Mouse (Mus musculus) ovary, adult 2 months (tissue): Measurements from ENCODE around the gene Celf3. TPM values are rescaled to one million over a fixed set of nuclear protein-coding genes. Genes with fewer than 3 reads are reported as not detected.

Experiments
- polyA plus RNA-seq: library from polyadenylated mRNA; depleted of rRNA; stranded (reverse); fragments of >200 nt; gene quantifications from 2 replicates; pipeline ENCODE4 v1.2.3, GENCODE M21; 2012; rRNA removed

Gene Celf3
- 3.1 and 4.7 TPM in 2 replicates for polyA plus RNA-seq

GRCm38 (mm10) chr3:94477981-94478422 is at the start of gene Celf3:
Gene Celf3, plus strand, starts transcription at chr3:94478295.

DNA sequence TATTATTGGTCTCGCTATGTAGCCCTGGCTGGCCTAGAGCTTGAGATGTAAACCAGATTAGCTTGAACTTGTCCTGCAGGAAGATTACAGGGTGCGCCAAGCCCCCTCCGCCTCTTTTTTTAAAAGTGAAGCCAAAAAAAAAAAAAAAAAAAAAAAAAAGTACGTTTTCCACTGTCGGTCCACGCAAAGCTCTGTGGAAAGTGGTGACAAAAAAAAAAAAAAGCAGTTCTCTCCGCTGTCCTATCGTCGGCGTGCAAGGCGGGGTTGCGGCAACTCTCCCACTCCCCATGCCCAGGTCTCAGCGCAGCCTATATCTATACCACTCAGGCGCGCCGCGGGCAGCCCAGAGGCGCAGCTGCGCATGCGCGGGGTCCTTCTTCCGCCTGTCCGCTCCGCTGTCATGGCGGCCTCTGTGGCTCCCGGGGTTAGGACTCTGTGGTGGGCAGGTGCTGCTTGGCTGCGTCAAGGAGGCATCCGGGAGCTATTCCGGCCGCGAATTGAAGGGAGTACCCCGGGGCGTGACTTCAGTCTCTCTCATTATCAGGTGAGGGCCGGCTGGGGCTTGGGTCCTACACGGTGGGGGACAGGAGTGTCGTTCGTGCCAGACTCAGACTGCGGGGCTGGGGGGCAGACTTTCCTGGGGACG is 35.0 kb upstream of the Celf3 start, which contains the start of gene Mrpl9:
TSS of gene Mrpl9 (plus strand) at position 368 of the 646 bp plus-strand sequence.

DNA sequence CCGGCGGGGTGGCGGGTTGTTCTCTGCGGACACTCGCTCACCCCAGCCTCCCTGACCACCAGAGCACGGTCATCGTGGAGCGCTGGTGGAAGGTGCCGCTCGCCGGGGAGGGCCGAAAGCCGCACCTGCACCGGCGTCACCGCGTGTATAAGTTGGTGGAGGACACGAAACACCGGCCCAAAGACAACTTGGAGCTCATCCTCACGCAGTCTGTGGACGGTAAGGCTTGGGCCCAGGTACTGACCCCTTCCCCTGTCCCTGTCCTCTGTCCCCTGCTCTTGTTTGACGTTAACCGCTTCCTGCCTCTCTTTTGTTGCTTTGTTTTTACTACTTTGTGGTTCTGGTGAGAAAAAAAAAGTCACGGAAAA is 34.5 kb upstream of the Celf3 start, which contains the start of gene Oaz3:
TSS of gene Oaz3 (minus strand) at position 319 of the 368 bp plus-strand sequence.

GRCm38 (mm10) chr3:94480291-94480884 is 2.3 kb downstream of the Celf3 start, which contains the start of gene Riiad1:
Gene Riiad1, minus strand, starts transcription at chr3:94480341.

Other genes with a start within 250 kb of the Celf3 start
- not detected in 2 replicates for gene Gm4778, start 214.3 kb upstream of the Celf3 start, polyA plus RNA-seq
- 0.36 and 0.54 TPM in 2 replicates for gene Them4, start 168.2 kb upstream of the Celf3 start, polyA plus RNA-seq
- gene Them5, start 136.2 kb upstream of the Celf3 start, polyA plus RNA-seq, result 0.69 and 1.2 TPM in 2 replicates
- 4.8 and 7.8 TPM in 2 replicates for gene C2cd4d, start 115.9 kb upstream of the Celf3 start, polyA plus RNA-seq
- 9.8 and 12.7 TPM in 2 replicates for gene Rorc, start 105.5 kb upstream of the Celf3 start, polyA plus RNA-seq
- 0.13 TPM in 1 of 2 replicates, not detected in the other for gene Lingo4, start 79.8 kb upstream of the Celf3 start, polyA plus RNA-seq
- gene Tdrkh, start 65.0 kb upstream of the Celf3 start, polyA plus RNA-seq, result 0.12 and 0.98 TPM in 2 replicates
- gene Mrpl9, start 35.0 kb upstream of the Celf3 start, polyA plus RNA-seq, result 26.6 and 33.9 TPM in 2 replicates
- gene Oaz3, start 34.4 kb upstream of the Celf3 start, polyA plus RNA-seq, result 0.17 TPM in 1 of 2 replicates, not detected in the other
- gene Riiad1, start 2.0 kb downstream of the Celf3 start, polyA plus RNA-seq, result 0.91 and 1.1 TPM in 2 replicates
- 7.8 and 9.6 TPM in 2 replicates for gene Snx27, start 104.4 kb downstream of the Celf3 start, polyA plus RNA-seq
- gene Gm10972, start 164.8 kb downstream of the Celf3 start, polyA plus RNA-seq, result not detected in 2 replicates
- 7.7 and 8.7 TPM in 2 replicates for gene Tuft1, start 180.6 kb downstream of the Celf3 start, polyA plus RNA-seq
- 1.3 and 1.8 TPM in 2 replicates for gene Selenbp2, start 215.3 kb downstream of the Celf3 start, polyA plus RNA-seq